Mouse (Mus musculus) erythroblast, embryonic 14.5 days (primary cell): ENCODE measurements around the gene Lep.

Experiments used
- GATA1 ChIP-seq: IDR thresholded peaks from 2 replicates; pipeline ENCODE4 v1.6.1; 2012; ENCODE audit warnings: low read length, inconsistent platforms, mixed read lengths
- TAL1 ChIP-seq: IDR thresholded peaks from 3 replicates; pipeline ENCODE4 v1.6.1; 2012; ENCODE audit warnings: low read length, inconsistent platforms, mixed read lengths

GRCm38 (mm10) chr6:29056377-29056776, 3.6 kb upstream of the Lep start:
- TF ChIP-seq TAL1, result no peak
- no peak for TF ChIP-seq GATA1
